8 mouse cellular contexts compared by ENCODE assay signal in the genomic region with DNA sequence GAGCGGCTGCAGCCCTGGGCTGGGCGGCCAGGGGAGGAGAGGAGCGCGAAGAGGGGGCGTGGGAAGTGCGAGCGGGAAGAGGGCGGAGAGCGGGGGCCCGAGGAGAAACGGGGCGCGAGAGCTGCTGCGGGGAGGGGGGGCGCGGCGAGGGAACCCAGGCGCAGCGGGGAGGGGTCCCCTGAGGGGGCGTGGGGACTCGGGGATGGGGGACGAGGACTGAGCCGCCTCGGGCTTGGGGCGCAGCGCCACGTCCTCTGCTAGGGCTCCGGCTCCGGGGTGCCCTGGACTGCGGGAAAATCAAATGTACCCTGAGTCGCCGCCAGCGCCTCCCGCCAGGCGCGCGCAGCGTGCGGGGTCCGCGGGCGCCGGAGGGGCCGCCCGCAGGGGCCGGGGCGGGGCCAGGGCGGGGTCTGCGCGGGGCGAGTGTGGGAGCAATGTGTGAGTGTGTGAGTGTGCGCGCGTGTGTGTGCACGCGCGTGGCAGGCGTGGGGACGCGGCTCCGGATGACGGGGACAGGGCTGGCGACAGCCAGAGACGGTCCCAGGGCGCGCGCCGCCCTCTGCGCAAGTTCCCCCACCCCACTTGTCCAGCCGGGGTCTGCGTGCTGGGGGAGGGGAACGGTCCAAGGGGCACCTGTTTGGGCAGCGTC. TPM values are rescaled to one million over a fixed set of nuclear protein-coding genes. Genes with fewer than 3 reads are reported as not detected.
DNase-seq lines count a peak whose midpoint lies in the region; ATAC-seq and TF ChIP-seq lines count a peak whose summit lies in the region.

A gene (minus strand): TSS at position 396 of the 649 bp plus-strand sequence.

- H3K4me2 ChIP-seq in lung, embryonic 16.5 days (ENCODE audit: low read depth, low read length), result peak within 1 kb of the TSS; percentile 100
- peak within 1 kb of the TSS; percentile 99 for H3K4me2 ChIP-seq in intestine, embryonic 14.5 days (ENCODE audit: low read length)
- peak within 1 kb of the TSS; percentile 100 for H3K4me2 ChIP-seq in lung, postnatal 0 days (replicated peaks; ENCODE audit: low read depth, low read length)

- TF ChIP-seq EP300 in lung, postnatal 0 days (IDR thresholded peaks at IDR 0.05), result no peak

- peak within 1 kb of the TSS; percentile 54 for H3K9ac ChIP-seq in lung, embryonic 16.5 days (ENCODE audit: low read length)
- H3K9ac ChIP-seq in intestine, embryonic 14.5 days (ENCODE audit: low read length), result peak within 1 kb of the TSS; percentile 58
- no peak within 1 kb of the TSS for H3K9ac ChIP-seq in lung, postnatal 0 days (replicated peaks; ENCODE audit: low read depth)

- H3K36me3 ChIP-seq in lung, embryonic 16.5 days (ENCODE audit: control insufficient read depth, insufficient read depth, low read length), result no peaks in the 10 kb centered on the region
- no peaks in the 10 kb centered on the region for H3K36me3 ChIP-seq in intestine, embryonic 14.5 days (ENCODE audit: control insufficient read depth, insufficient read depth, low read length)
- H3K36me3 ChIP-seq in lung, postnatal 0 days (ENCODE audit: insufficient read depth, low read length), result no peaks in the 10 kb centered on the region

- peaks cover 20% of the 10 kb centered on the region for H3K27me3 ChIP-seq in lung, embryonic 16.5 days (ENCODE audit: control insufficient read depth, insufficient read depth, low read depth, low read length)
- H3K27me3 ChIP-seq in intestine, embryonic 14.5 days (replicated peaks; ENCODE audit: control insufficient read depth, insufficient read depth, low read length), result peaks cover 8% of the 10 kb centered on the region; the same call in 1 of the 2 replicates
- H3K27me3 ChIP-seq in lung, postnatal 0 days (replicated peaks; ENCODE audit: insufficient read depth, low read length), result peaks cover 7% of the 10 kb centered on the region; the same call in 1 of the 2 replicates

- H3K27ac ChIP-seq in lung, embryonic 16.5 days (ENCODE audit: low read length), result no peak within 1 kb of the TSS
- H3K27ac ChIP-seq in intestine, embryonic 14.5 days (ENCODE audit: low read depth), result no peak within 1 kb of the TSS
- H3K27ac ChIP-seq in lung, postnatal 0 days (ENCODE audit: low read length), result no peak within 1 kb of the TSS

- H3K4me1 ChIP-seq in lung, embryonic 16.5 days (replicated peaks; ENCODE audit: control insufficient read depth, insufficient read depth, low read length), result peaks cover 14% of the 10 kb centered on the region
- H3K4me1 ChIP-seq in intestine, embryonic 14.5 days (replicated peaks; ENCODE audit: control insufficient read depth, insufficient read depth, low read length), result peaks cover 7% of the 10 kb centered on the region; the same call in 1 of the 2 replicates
- peaks cover 11% of the 10 kb centered on the region for H3K4me1 ChIP-seq in lung, postnatal 0 days (ENCODE audit: insufficient read depth, low read depth, low read length)

- no peak for TF ChIP-seq CTCF in lung, postnatal 0 days (IDR thresholded peaks at IDR 0.05)

- peak; percentile 53 for ATAC-seq in lung, embryonic 16.5 days (ENCODE audit: low read depth)
- peak; percentile 67 for ATAC-seq in intestine, embryonic 14.5 days (replicated peaks; ENCODE audit: low FRiP score, low TSS enrichment, low read depth)
- ATAC-seq in lung, postnatal 0 days, result peak; percentile 56

- H3K9me3 ChIP-seq in lung, embryonic 16.5 days (ENCODE audit: control insufficient read depth, low read length), result no peaks in the 10 kb centered on the region
- H3K9me3 ChIP-seq in intestine, embryonic 14.5 days (ENCODE audit: control insufficient read depth, low read length), result no peaks in the 10 kb centered on the region
- H3K9me3 ChIP-seq in lung, postnatal 0 days (ENCODE audit: low read length), result no peaks in the 10 kb centered on the region

- WGBS in lung, embryonic 16.5 days, result under 1% methylated on average over 43 of the region's 73 CpGs
- under 1% methylated on average over 56 of the region's 73 CpGs for WGBS in intestine, embryonic 14.5 days
- WGBS in lung, postnatal 0 days, result 2% methylated on average over 32 of the region's 73 CpGs

- H3K4me3 ChIP-seq in lung, embryonic 16.5 days (ENCODE audit: low read length), result peak within 1 kb of the TSS; percentile 54
- H3K4me3 ChIP-seq in intestine, embryonic 14.5 days (ENCODE audit: low read depth, low read length), result peak within 1 kb of the TSS; percentile 63
- peak within 1 kb of the TSS; percentile 58 for H3K4me3 ChIP-seq in lung, postnatal 0 days (ENCODE audit: low read depth, low read length)

- peak; percentile 39 to 59 for DNase-seq in cerebellum, postnatal 14 days
- no peak for DNase-seq in cerebellum, adult 18-20 months
- DNase-seq in lung, postnatal 36 days, result no peak
- DNase-seq in intestine, embryonic 14.5 days (ENCODE audit: low spot score), result peak; percentile 74
- DNase-seq in lung, postnatal 0 days (ENCODE audit: low spot score), result peak; percentile 18
- DNase-seq in right cerebral cortex, postnatal 4 days, result peak; percentile 66
- no peak for DNase-seq in adrenal gland, adult 2 months

RNA-seq across cellular contexts. Expression of the gene that starts here (rescaled TPM):
- polyA plus RNA-seq in lung, embryonic 16.5 days (2015; fragmentation: Nextera tagmentation; extraction: Ambion mirVana), result 3.6 and 5.0 TPM in 2 replicates
- 12.9 and 14.6 TPM in 2 replicates for polyA plus RNA-seq in intestine, embryonic 14.5 days (2014; fragmentation: Nextera tagmentation; extraction: Ambion mirVana)
- 0.57 and 0.63 TPM in 2 replicates for polyA plus RNA-seq in lung, postnatal 0 days (2015; fragmentation: Nextera tagmentation; extraction: Ambion mirVana)
- total RNA-seq in adrenal gland, adult 2 months (2021), result under 1 TPM; 0.38 to 0.75 TPM
- 1.4 and 1.7 TPM in 2 replicates for polyA plus RNA-seq in adrenal gland, adult 2 months (2012; rRNA removed)

Comparison
In these comparisons a context has a peak if more than half of its experiments do, and no peak if none do; other contexts are left out.
1. DNase-seq: peak in cerebellum, postnatal 14 days (2 of 2), intestine, embryonic 14.5 days (single experiment) and right cerebral cortex, postnatal 4 days (single experiment); none in cerebellum, adult 18-20 months (0 of 2), lung, postnatal 36 days (single experiment) and adrenal gland, adult 2 months (single experiment).
2. Peak in DNase-seq, ATAC-seq, H3K4me3 ChIP-seq and H3K4me2 ChIP-seq in lung, postnatal 0 days; RNA of the gene not detected or under 1 TPM.
3. Peak in every context shown above with its lines, with median percentiles within 50 percentile points of each other: ATAC-seq, H3K4me2 ChIP-seq and H3K4me3 ChIP-seq.